Mouse (Mus musculus) small intestine, adult 2 months (tissue): ENCODE measurements around the gene Atp2a1. TPM values are rescaled to one million over a fixed set of nuclear protein-coding genes. Genes with fewer than 3 reads are reported as not detected.

Experiments
- H3K27ac ChIP-seq: fragments of 200-500 bp; 2 replicates; pipeline ENCODE4 v1.5.1; 2012; ENCODE audit warnings: low read depth, low read length, control low read depth, inconsistent platforms; ENCODE audit not compliant: insufficient read depth
- H3K27me3 ChIP-seq: fragments of 200-500 bp; 2 replicates; pipeline ENCODE4 v1.6.1; 2012; ENCODE audit warnings: mild to moderate bottlenecking, moderate library complexity, low read length, inconsistent platforms; ENCODE audit not compliant: control insufficient read depth, insufficient read depth
- H3K36me3 ChIP-seq: fragments of 200-500 bp; 2 replicates; pipeline ENCODE4 v1.6.1; 2012; ENCODE audit warnings: mild to moderate bottlenecking, low read length, control low read depth, inconsistent platforms; ENCODE audit not compliant: control insufficient read depth, insufficient read depth
- H3K4me1 ChIP-seq: fragments of 200-500 bp; 2 replicates; pipeline ENCODE4 v1.6.1; 2012; ENCODE audit warnings: low read length, inconsistent platforms, mixed read lengths; ENCODE audit not compliant: control insufficient read depth, insufficient read depth, insufficient read length
- H3K4me3 ChIP-seq: fragments of 200-500 bp; 2 replicates; pipeline ENCODE4 v1.5.1; 2012; ENCODE audit warnings: low read depth, mild to moderate bottlenecking, control low read depth, inconsistent platforms, low read length, moderate library complexity
- CTCF ChIP-seq: fragments of 200-500 bp; IDR thresholded peaks from 2 replicates; pipeline ENCODE4 v1.5.1; 2012; ENCODE audit warnings: low read depth, mild to moderate bottlenecking, control low read depth, inconsistent platforms, low read length, moderate library complexity, mixed read lengths; ENCODE audit not compliant: insufficient replicate concordance, insufficient read length; ENCODE audit errors: extremely low read depth
- POLR2A ChIP-seq: fragments of 200-500 bp; IDR thresholded peaks from 2 replicates; pipeline ENCODE4 v1.6.1; 2012; ENCODE audit warnings: low read depth, mild to moderate bottlenecking, control low read depth, inconsistent platforms, low read length, moderate library complexity
- WGBS: fragments of 180-500 bp; shearing (Covaris S2); methylation state at CpG from one replicate; pipeline ENCODE4 v1.1.7; 2018; 5-methylcytosine and 5-hydroxymethylcytosine counted together
- polyA plus RNA-seq: library from polyadenylated mRNA; depleted of rRNA; stranded (reverse); fragments of >200 nt; gene quantifications from 2 replicates; pipeline ENCODE4 v1.2.3, GENCODE M21; 2012

Gene Atp2a1
- polyA plus RNA-seq, 1 experiment = 0.23 TPM

DNA sequence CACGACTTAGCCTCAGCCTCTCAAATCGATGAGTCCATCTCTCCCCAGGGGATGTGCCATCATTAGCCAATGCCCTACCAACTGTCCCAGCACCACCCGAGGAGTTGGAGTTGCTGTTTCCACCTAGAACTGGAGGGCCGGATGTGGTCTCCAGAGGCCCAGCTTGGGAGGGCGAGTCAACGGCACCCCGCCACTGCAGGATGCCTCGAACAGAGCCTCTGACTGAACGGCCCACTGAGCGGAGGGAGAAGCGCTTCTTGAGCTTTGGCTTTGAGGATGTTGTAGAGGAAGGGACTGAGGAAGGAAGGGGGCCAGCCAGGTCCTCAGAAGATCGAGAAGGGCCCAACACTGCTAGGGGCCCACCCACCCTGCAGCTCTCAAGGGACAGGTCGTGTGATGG, 9.4 kb upstream of the Atp2a1 start:
- H3K4me3 ChIP-seq = peak overlapping the region; percentile 11; the same call in 1 of the 2 replicates
- WGBS = 78% methylated on average over 13 of the region's 13 CpGs
- H3K4me1 ChIP-seq = peaks cover 11% of the 10 kb centered on the region
- H3K27ac ChIP-seq = peak overlapping the region; percentile 32
- peaks cover 41% of the 10 kb centered on the region for H3K36me3 ChIP-seq
- no peaks in the 10 kb centered on the region for H3K27me3 ChIP-seq
- no peak for TF ChIP-seq CTCF
- no peak for TF ChIP-seq POLR2A

DNA sequence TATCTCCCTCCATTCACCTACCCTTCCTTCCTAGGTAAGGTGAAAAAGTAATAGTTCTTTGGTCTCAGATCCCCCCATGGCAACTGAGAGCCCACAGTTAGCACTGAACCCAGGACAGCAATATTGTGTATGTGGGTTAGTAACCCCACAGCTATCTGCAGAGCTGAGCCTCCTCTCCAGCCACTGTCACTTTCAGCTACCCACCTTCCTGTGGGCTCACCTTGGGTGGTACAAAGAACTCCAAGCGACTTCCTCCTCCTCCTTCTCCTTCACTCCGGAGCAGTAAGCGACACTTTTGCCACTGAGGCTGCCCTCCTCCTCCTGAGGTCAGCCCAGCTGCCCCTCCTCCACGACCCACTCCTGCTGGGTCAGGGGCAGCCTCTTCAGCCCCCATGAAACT, 8.9 kb upstream of the Atp2a1 start:
- H3K4me1 ChIP-seq = peaks cover 11% of the 10 kb centered on the region
- TF ChIP-seq POLR2A = no peak
- TF ChIP-seq CTCF = no peak
- H3K27ac ChIP-seq = peak overlapping the region; percentile 32; the same call in 1 of the 2 replicates
- peaks cover 45% of the 10 kb centered on the region for H3K36me3 ChIP-seq
- 0 out of 2 replicates have a peak overlapping the region, but pooled peaks have one; percentile 11 for H3K4me3 ChIP-seq
- no peaks in the 10 kb centered on the region for H3K27me3 ChIP-seq
- WGBS = 82% methylated on average over 4 of the region's 4 CpGs

DNA sequence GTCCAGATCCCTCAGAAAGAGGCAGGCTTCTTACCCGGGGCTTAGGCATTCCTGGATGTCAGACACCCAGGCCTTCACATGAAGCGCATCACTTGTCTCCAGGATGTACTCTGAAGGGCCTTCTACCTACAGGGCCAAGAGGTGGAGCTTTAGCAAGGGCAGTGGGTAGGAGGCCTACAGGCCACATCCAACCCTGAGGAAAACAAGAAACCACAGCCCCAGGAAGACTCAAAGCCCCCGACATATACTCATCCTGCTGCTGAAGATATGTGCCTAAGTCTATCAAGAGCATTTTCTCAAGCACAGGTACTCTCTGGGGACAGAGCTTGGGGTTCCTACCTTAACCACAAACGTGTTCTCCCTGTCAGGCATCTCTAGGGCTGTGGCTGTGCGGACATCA, 8.5 kb upstream of the Atp2a1 start:
- no peak overlapping the region for H3K27ac ChIP-seq
- peaks cover 48% of the 10 kb centered on the region for H3K36me3 ChIP-seq
- no peak overlapping the region for H3K4me3 ChIP-seq
- TF ChIP-seq POLR2A (no peak), CTCF (no peak)
- no peaks in the 10 kb centered on the region for H3K27me3 ChIP-seq
- WGBS = 87% methylated on average over 5 of the region's 5 CpGs
- H3K4me1 ChIP-seq = peaks cover 11% of the 10 kb centered on the region

DNA sequence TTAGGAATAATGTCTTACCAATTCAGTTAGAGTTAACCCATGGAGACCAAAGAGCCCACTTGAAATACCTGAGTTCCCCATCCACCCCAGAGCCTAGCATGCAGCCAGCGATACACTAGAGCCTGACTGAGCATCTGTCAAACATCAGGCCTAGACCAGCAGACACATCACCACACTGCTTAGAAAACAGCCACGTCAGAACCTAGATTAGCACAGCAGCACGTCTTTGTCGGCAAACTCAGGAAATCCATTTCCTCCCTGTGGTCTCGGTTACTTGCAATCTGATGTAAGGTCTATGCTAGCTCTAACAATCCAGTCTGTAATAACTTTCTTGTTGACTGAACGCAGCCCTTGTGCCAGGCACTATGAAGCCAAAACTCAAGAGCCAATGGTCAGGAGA, 7.2 kb upstream of the Atp2a1 start:
- H3K27ac ChIP-seq = peak overlapping the region; percentile 38; the same call in 1 of the 2 replicates
- H3K27me3 ChIP-seq = no peaks in the 10 kb centered on the region
- 77% methylated on average over 6 of the region's 6 CpGs for WGBS
- TF ChIP-seq POLR2A (no peak), CTCF (no peak)
- peaks cover 8% of the 10 kb centered on the region for H3K4me1 ChIP-seq
- H3K4me3 ChIP-seq = no peak overlapping the region
- H3K36me3 ChIP-seq = peaks cover 48% of the 10 kb centered on the region

DNA sequence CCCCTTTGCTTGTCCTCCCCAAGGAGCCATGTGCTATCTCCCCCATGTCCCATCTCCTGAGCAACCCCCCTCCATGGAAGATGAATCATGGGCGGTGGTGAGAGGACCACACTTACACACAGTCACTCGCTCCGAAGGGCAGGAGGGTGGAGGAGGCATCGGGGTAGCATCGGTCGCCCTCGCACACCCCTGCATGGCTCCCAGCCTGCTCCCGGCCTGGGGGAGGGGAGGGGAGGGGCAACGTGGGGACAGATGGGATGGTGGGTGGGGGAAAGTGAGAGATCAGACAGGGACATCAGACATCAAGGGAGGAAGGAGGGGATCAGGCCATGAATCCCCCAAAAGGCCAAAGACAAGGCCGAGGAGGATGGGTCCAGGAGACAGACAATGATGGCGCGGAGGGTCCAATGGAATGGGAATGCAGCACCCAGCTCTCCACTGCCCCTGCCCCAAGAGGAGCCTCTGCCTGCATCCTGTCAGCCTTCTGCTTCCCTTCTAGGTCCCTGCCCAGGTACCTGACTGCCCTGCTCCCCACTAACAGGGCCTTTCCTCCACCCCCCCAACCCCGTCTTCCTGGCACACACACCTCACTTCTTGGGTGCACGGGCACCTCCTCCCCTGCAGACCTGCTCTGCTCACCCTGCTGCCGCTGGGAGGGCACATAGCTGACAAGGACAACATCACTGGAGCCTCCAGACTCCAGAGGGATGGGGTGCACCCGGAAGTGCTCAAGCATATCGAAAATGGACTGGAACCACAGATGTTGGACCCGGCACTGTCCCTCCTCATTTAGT, 5.1 kb upstream of the Atp2a1 start:
- no peak for TF ChIP-seq POLR2A
- no peak for TF ChIP-seq CTCF
- Histone ChIP-seq H3K27ac (no peak overlapping the region), H3K4me1 (peaks cover 8% of the 10 kb centered on the region), H3K36me3 (peaks cover 48% of the 10 kb centered on the region), H3K4me3 (no peak overlapping the region), H3K27me3 (no peaks in the 10 kb centered on the region)
- WGBS = 91% methylated on average over 18 of the region's 18 CpGs

DNA sequence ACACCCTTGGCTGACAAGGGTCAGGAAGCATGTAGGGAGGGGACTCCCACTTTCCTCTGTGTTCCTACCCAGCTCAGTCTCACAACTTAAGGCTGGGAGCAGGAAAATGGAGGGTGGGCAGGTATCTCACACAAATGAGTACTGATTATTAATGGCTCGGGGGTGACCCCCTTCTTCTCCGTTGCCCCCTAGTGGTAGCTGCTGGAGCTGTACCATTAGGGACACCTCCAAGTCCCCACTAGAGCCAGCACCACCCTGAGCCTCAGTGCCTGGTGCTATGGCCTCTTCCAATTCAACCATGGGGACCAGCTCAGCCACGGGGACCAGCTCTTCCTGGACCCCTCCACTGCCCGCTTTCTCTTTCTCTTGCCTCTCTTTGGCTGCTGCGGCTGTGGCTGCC, 4.4 kb upstream of the Atp2a1 start:
- peak; percentile 61; the same call in 1 of the 2 replicates for TF ChIP-seq CTCF
- TF ChIP-seq POLR2A = no peak
- peaks cover 8% of the 10 kb centered on the region for H3K4me1 ChIP-seq
- H3K36me3 ChIP-seq = peaks cover 43% of the 10 kb centered on the region
- no peak overlapping the region for H3K27ac ChIP-seq
- no peak overlapping the region for H3K4me3 ChIP-seq
- H3K27me3 ChIP-seq = no peaks in the 10 kb centered on the region
- WGBS = 62% methylated on average over 5 of the region's 5 CpGs

DNA sequence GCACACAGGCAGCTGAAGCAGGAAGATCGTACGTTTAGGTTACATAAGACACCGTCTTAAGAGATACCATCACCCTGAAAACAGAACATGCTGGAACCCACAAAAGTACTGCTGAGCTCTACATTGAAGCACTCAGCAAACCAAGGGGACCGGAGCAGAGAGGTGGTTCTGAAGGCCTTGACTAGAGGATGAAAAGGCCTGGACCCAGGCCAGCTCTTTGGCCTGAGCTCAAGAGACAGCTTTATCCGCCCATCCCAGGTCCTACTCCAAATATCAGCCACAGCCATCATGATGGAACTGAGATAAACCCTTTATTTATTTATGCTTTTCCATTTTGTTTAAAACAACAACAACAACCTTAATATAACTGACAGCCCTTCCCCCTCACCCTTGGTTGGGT, 3.8 kb upstream of the Atp2a1 start:
- 82% methylated on average over 5 of the region's 5 CpGs for WGBS

More for the DNA sequence above, 3.8 kb upstream of the Atp2a1 start:
- no peak for TF ChIP-seq POLR2A
- TF ChIP-seq CTCF = no peak
- Histone ChIP-seq H3K4me1 (peaks cover 3% of the 10 kb centered on the region), H3K4me3 (no peak overlapping the region), H3K36me3 (peaks cover 39% of the 10 kb centered on the region), H3K27me3 (no peaks in the 10 kb centered on the region), H3K27ac (no peak overlapping the region)
